Mouse (Mus musculus) bone marrow, adult 2 months (tissue): ENCODE measurements around the gene Smyd3. TPM values are rescaled to one million over a fixed set of nuclear protein-coding genes. Genes with fewer than 3 reads are reported as not detected.

Experiments
- H3K27ac ChIP-seq: fragments of 200-500 bp; 2 replicates; pipeline ENCODE4 v1.5.1; 2012; ENCODE audit warnings: low read depth, mild to moderate bottlenecking, control low read depth, inconsistent platforms, low read length; ENCODE audit not compliant: control insufficient read depth, poor library complexity, insufficient read depth
- H3K4me1 ChIP-seq: fragments of 200-500 bp; 2 replicates; pipeline ENCODE4 v1.6.1; 2011; ENCODE audit warnings: low read length; ENCODE audit not compliant: control insufficient read depth, insufficient read depth
- H3K4me3 ChIP-seq: fragments of 200-500 bp; replicated peaks from 2 replicates; pipeline ENCODE3; 2011; ENCODE audit warnings: mild to moderate bottlenecking, low read depth, low read length, control low read depth; ENCODE audit not compliant: control insufficient read depth
- CTCF ChIP-seq: fragments of 200-500 bp; IDR thresholded peaks from 2 replicates; pipeline ENCODE4 v1.5.1; 2011; ENCODE audit warnings: low read length, control low read depth; ENCODE audit not compliant: control insufficient read depth, insufficient read depth
- POLR2A ChIP-seq: fragments of 200-500 bp; IDR thresholded peaks from 2 replicates; pipeline ENCODE4 v1.6.1; 2011; ENCODE audit warnings: low read depth, mild to moderate bottlenecking, control low read depth, low read length, borderline replicate concordance; ENCODE audit not compliant: control insufficient read depth
- WGBS: fragments of 180-500 bp; shearing (Covaris S2); methylation state at CpG from one replicate; pipeline ENCODE4 v1.1.7; 2018; 5-methylcytosine and 5-hydroxymethylcytosine counted together
- polyA plus RNA-seq: library from polyadenylated mRNA; stranded (reverse); fragments of >200 nt; gene quantifications from 2 replicates; pipeline ENCODE4 v1.2.4, GENCODE M21; 2011; ENCODE audit warnings: low replicate concordance; ENCODE audit not compliant: missing spikeins, insufficient read depth, insufficient read length

Smyd3 gene
- polyA plus RNA-seq, 1 experiment: 20.8 TPM

GRCm38 (mm10) chr1:179510546-179511340 lies 7.1 kb downstream of the Smyd3 start:
- Histone ChIP-seq H3K4me1 (no peaks in the 10 kb centered on the region), H3K27ac (no peak overlapping the region), H3K4me3 (no peak overlapping the region)
- no peak for TF ChIP-seq CTCF
- TF ChIP-seq POLR2A: no peak
- 90% methylated on average over 13 of the region's 13 CpGs for WGBS

GRCm38 (mm10) chr1:179506530-179507315 lies 11.1 kb downstream of the Smyd3 start:
- Histone ChIP-seq H3K27ac (no peak overlapping the region), H3K4me3 (no peak overlapping the region), H3K4me1 (no peaks in the 10 kb centered on the region)
- WGBS: 69% methylated on average over 9 of the region's 9 CpGs
- TF ChIP-seq POLR2A (no peak), CTCF (peak; percentile 46)

- H3K4me1 ChIP-seq: no peaks in the 10 kb centered on the region
- whole genome bisulfite sequencing: 5% methylated on average over 3 of the region's 3 CpGs
- no peak overlapping the region for H3K27ac ChIP-seq
- H3K4me3 ChIP-seq: no peak overlapping the region
- TF ChIP-seq CTCF (no peak), POLR2A (no peak)
Observed at GRCm38 (mm10) chr1:179502565-179502964, 15.3 kb downstream of the Smyd3 start.

- WGBS: 91% methylated on average over 3 of the region's 3 CpGs
Observed at GRCm38 (mm10) chr1:179499257-179499656, 18.6 kb downstream of the Smyd3 start.

GRCm38 (mm10) chr1:179492908-179493307 lies 24.9 kb downstream of the Smyd3 start:
- no peak overlapping the region for H3K4me3 ChIP-seq
- 32% methylated on average over 5 of the region's 5 CpGs for WGBS
- TF ChIP-seq CTCF: no peak
- no peak for TF ChIP-seq POLR2A
- no peaks in the 10 kb centered on the region; the same call in 1 of the 2 replicates for H3K4me1 ChIP-seq
- H3K27ac ChIP-seq: no peak overlapping the region

More at GRCm38 (mm10) chr1:179499257-179499656, 18.6 kb downstream of the Smyd3 start:
- no peak overlapping the region for H3K4me3 ChIP-seq
- no peak overlapping the region for H3K27ac ChIP-seq
- H3K4me1 ChIP-seq: no peaks in the 10 kb centered on the region
- no peak for TF ChIP-seq CTCF
- TF ChIP-seq POLR2A: no peak

- TF ChIP-seq CTCF (no peak), POLR2A (no peak)
- H3K4me3 ChIP-seq: no peak overlapping the region
- WGBS: 89% methylated on average over 5 of the region's 5 CpGs
- H3K4me1 ChIP-seq: no peaks in the 10 kb centered on the region; the same call in 1 of the 2 replicates
- H3K27ac ChIP-seq: no peak overlapping the region
Observed at GRCm38 (mm10) chr1:179488520-179488919, 29.3 kb downstream of the Smyd3 start.

- TF ChIP-seq POLR2A: no peak
- no peak for TF ChIP-seq CTCF
- WGBS: 36% methylated on average over 5 of the region's 5 CpGs
- no peak overlapping the region for H3K27ac ChIP-seq
- H3K4me3 ChIP-seq: no peak overlapping the region
- H3K4me1 ChIP-seq: no peaks in the 10 kb centered on the region; the same call in 1 of the 2 replicates
Observed at GRCm38 (mm10) chr1:179487990-179488389, 29.9 kb downstream of the Smyd3 start.

GRCm38 (mm10) chr1:179487238-179487637 lies 30.6 kb downstream of the Smyd3 start:
- H3K27ac ChIP-seq: no peak overlapping the region

More at GRCm38 (mm10) chr1:179487238-179487637, 30.6 kb downstream of the Smyd3 start:
- WGBS: 66% methylated on average over 2 of the region's 2 CpGs
- TF ChIP-seq CTCF (no peak), POLR2A (no peak)
- no peak overlapping the region for H3K4me3 ChIP-seq
- no peaks in the 10 kb centered on the region for H3K4me1 ChIP-seq
